Mouse (Mus musculus): ENCODE results near the gene Mycl.

DNA sequence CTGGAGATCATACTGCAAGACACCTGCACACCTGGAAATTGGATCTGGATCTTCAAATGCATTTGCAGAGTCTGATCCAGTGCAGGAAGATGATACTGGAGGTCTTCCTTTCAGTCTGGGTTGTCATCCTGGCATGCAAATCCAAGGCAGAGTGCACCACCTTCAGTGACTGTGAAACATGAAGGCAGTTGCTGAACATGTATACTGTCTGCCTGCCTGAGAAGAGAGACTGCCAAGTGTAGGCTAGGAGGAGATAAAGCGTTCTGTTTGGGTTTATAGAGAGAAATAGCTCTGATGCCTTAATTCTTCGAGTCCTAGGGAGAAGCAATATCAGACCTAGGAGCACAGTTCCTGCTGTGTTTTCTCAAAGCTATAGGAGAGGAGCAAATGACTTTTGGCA is 30.0 kb downstream of the Mycl start:
- TF ChIP-seq CTCF (IDR thresholded peaks at IDR 0.05; ENCODE audit: low read depth, low read length) (no peak), TAL1 (conservative IDR thresholded peaks at IDR 0.05; ENCODE audit: low read depth, low read length) (no peak), GATA2 (IDR thresholded peaks at IDR 0.05; ENCODE audit: borderline replicate concordance, low read depth, low read length) (no peak)
